Mouse (Mus musculus): Measurements from ENCODE around the gene Gm13697. TPM values are rescaled to one million over a fixed set of nuclear protein-coding genes. Genes with fewer than 3 reads are reported as not detected.

Gm13697 gene
- polyA plus RNA-seq, 1 experiment, result not detected

DNA sequence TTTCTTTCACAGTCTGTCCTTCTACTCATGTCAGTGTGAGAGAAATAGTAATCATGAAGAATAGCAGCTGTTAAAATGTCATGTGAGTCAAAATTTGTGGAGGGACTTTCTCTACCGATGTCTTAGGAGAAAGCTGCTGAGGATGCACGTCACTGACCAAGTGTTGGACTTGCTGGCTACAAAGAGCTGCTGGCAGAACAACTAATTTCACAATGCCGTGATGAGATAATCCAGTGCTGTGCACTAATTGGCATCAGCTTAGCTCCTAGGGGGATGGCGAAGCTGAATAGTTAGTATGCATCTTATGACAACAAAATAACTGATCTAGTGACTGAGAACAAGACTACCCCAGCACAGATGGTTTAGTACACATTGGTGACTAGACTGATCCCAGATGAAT, 40.7 kb downstream of the Gm13697 start:
- DNase-seq (ENCODE audit: extremely low spot score in 1 of 2, low spot score in 1 of 2), result no peak

DNA sequence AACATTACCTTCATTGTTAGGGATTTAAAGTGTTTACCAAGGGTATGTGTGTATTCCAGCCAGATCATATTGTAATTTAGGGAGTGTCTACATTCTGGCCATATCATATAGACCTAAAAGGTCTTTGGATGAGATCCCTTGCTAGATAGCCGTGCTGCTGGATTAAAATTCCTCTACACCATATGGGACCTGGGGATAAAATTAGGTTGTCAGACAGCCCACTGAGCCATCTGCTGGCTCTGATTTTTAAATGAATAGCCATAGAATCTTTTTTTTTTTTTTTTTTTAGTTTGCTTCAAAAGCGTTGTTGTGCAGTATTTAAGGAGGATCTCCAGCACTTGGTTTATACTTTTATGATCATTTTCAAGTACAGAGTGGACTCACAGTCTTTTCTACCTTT, 48.0 kb downstream of the Gm13697 start:
- DNase-seq (ENCODE audit: extremely low spot score in 1 of 2, low spot score in 1 of 2), result peak; percentile 13 to 53

DNA sequence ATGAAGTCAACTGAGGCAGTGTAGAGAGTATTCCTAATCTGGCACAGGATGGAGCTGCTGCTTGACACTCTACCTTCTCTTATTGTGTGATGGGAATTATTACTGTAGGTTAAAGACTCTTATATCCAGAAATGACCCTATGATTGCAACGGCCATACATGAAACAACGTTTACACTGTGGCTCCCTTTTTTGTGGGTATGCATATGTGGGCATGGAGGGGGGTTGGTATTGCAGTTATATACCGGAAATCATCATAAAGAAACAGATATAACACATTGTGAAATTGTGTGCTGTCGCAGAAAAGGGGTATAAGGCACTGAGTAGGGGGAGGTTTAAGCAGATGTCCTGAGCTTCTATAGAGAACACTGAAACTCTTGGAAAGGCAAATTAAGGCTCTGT, 51.5 kb downstream of the Gm13697 start:
- no peak for DNase-seq (ENCODE audit: extremely low spot score in 1 of 2, low spot score in 1 of 2)

Other genes with a start within 250 kb of the Gm13697 start
- gene Fam171b, start 172.1 kb upstream of the Gm13697 start, polyA plus RNA-seq (2012; rRNA removed), result 199 and 209 TPM in 2 replicates
- not detected in 2 replicates for gene Zswim2, start 43.5 kb upstream of the Gm13697 start, polyA plus RNA-seq (2012; rRNA removed)
- gene Gm13698, start 29.1 kb upstream of the Gm13697 start, polyA plus RNA-seq (2012; rRNA removed), result not detected in 2 replicates
- not detected in 2 replicates for gene Gm13693, start 23.2 kb upstream of the Gm13697 start, polyA plus RNA-seq (2012; rRNA removed)
- gene Gm13695, start 17.4 kb upstream of the Gm13697 start, polyA plus RNA-seq (2012; rRNA removed), result not detected in 2 replicates
- not detected in 2 replicates for gene Gm13696, start 11.6 kb upstream of the Gm13697 start, polyA plus RNA-seq (2012; rRNA removed)
- gene Gm13694, start 5.8 kb upstream of the Gm13697 start, polyA plus RNA-seq (2012; rRNA removed), result not detected in 2 replicates
- gene Gm13691, start 5.8 kb downstream of the Gm13697 start, polyA plus RNA-seq (2012; rRNA removed), result not detected in 2 replicates

Data from frontal cortex, adult 2 months (tissue).